Mouse (Mus musculus): ENCODE results near the gene Dnah1. TPM values are rescaled to one million over a fixed set of nuclear protein-coding genes. Genes with fewer than 3 reads are reported as not detected.

The Dnah1 gene
- polyA plus RNA-seq, 1 experiment from 2014 or later, result 9.1 TPM

GRCm38 (mm10) chr14:31337947-31338346 lies 14.3 kb upstream of the Dnah1 start:
- Histone ChIP-seq H3K4me2 (ENCODE audit: low read depth, severe bottlenecking) (peak overlapping the region; percentile 54; the same call in 1 of the 2 replicates), H3K27ac (replicated peaks; ENCODE audit: low read depth, low read length) (no peak overlapping the region), H3K4me1 (ENCODE audit: control insufficient read depth, insufficient read depth, low read length) (0 out of 2 replicates have a peak, but pooled peaks cover 3% of the 10 kb centered on the region), H3K27me3 (ENCODE audit: control insufficient read depth, insufficient read depth, low read length) (no peaks in the 10 kb centered on the region), H3K9me3 (ENCODE audit: control insufficient read depth, low read length) (no peaks in the 10 kb centered on the region), H3K36me3 (ENCODE audit: control insufficient read depth, insufficient read depth, low read length) (no peaks in the 10 kb centered on the region), H3K9ac (ENCODE audit: low read length) (no peak overlapping the region), H3K4me3 (ENCODE audit: low read depth, low read length) (0 out of 2 replicates have a peak overlapping the region, but pooled peaks have one; percentile 77)
- ATAC-seq (ENCODE audit: insufficient number of reproducible peaks, low FRiP score, low TSS enrichment, low read depth) (no peak), DNase-seq (ENCODE audit: low spot score) (no peak)

GRCm38 (mm10) chr14:31337406-31337805 lies 13.7 kb upstream of the Dnah1 start:
- Histone ChIP-seq H3K9ac (ENCODE audit: low read length) (no peak overlapping the region), H3K4me2 (ENCODE audit: low read depth, severe bottlenecking) (peak overlapping the region; percentile 54), H3K4me3 (ENCODE audit: low read depth, low read length) (peak overlapping the region; percentile 77), H3K4me1 (ENCODE audit: control insufficient read depth, insufficient read depth, low read length) (0 out of 2 replicates have a peak, but pooled peaks cover 3% of the 10 kb centered on the region), H3K27ac (replicated peaks; ENCODE audit: low read depth, low read length) (no peak overlapping the region; the same call in 1 of the 2 replicates), H3K27me3 (ENCODE audit: control insufficient read depth, insufficient read depth, low read length) (no peaks in the 10 kb centered on the region), H3K36me3 (ENCODE audit: control insufficient read depth, insufficient read depth, low read length) (no peaks in the 10 kb centered on the region), H3K9me3 (ENCODE audit: control insufficient read depth, low read length) (no peaks in the 10 kb centered on the region)
- ATAC-seq (ENCODE audit: insufficient number of reproducible peaks, low FRiP score, low TSS enrichment, low read depth), result no peak
- WGBS, result 48% methylated on average over 7 of the region's 7 CpGs
- no peak for DNase-seq (ENCODE audit: low spot score)

GRCm38 (mm10) chr14:31336369-31337155 lies 12.9 kb upstream of the Dnah1 start, which contains the start of gene Capn7:
TSS of gene Capn7 (plus strand) at chr14:31336638.
- peak; percentile 100 for DNase-seq (ENCODE audit: low spot score)
- no peaks in the 10 kb centered on the region for H3K36me3 ChIP-seq (ENCODE audit: control insufficient read depth, insufficient read depth, low read length)
- H3K9me3 ChIP-seq (ENCODE audit: control insufficient read depth, low read length), result no peaks in the 10 kb centered on the region
- H3K9ac ChIP-seq (ENCODE audit: low read length), result peak within 1 kb of the TSS; percentile 90
- H3K27ac ChIP-seq (replicated peaks; ENCODE audit: low read depth, low read length), result peak within 1 kb of the TSS; percentile 86
- WGBS, result under 1% methylated on average over 69 of the region's 78 CpGs
- ATAC-seq (ENCODE audit: insufficient number of reproducible peaks, low FRiP score, low TSS enrichment, low read depth), result peak; percentile 95
- H3K27me3 ChIP-seq (ENCODE audit: control insufficient read depth, insufficient read depth, low read length), result no peaks in the 10 kb centered on the region
- H3K4me2 ChIP-seq (ENCODE audit: low read depth, severe bottlenecking), result peak within 1 kb of the TSS; percentile 54
- 0 out of 2 replicates have a peak, but pooled peaks cover 3% of the 10 kb centered on the region for H3K4me1 ChIP-seq (ENCODE audit: control insufficient read depth, insufficient read depth, low read length)
- H3K4me3 ChIP-seq (ENCODE audit: low read depth, low read length), result peak within 1 kb of the TSS; percentile 77

DNA sequence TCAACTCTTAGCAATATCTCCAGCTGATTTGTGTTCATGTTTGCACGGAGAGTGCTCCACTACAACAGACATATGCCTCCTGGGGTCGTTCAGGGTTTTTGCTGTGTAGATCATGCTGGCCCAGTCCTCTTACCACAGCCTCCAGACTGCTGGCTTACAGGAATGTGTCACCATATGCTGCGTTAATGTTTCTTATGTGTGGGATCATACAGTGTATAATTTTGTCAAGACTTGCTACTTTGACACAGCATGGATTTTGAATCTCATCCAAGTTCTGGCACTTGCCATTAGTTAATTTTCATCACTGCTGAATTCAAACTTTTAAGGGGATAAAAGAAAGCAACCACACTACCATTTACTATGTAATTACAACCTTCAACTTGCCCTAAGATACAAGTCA lies 12.1 kb upstream of the Dnah1 start:
- no peaks in the 10 kb centered on the region for H3K9me3 ChIP-seq (ENCODE audit: control insufficient read depth, low read length)
- H3K4me1 ChIP-seq (ENCODE audit: control insufficient read depth, insufficient read depth, low read length), result 0 out of 2 replicates have a peak, but pooled peaks cover 3% of the 10 kb centered on the region
- DNase-seq (ENCODE audit: low spot score) (no peak), ATAC-seq (ENCODE audit: insufficient number of reproducible peaks, low FRiP score, low TSS enrichment, low read depth) (no peak)
- WGBS, result 61% methylated on average over 3 of the region's 3 CpGs
- no peak overlapping the region for H3K27ac ChIP-seq (replicated peaks; ENCODE audit: low read depth, low read length)
- no peaks in the 10 kb centered on the region for H3K36me3 ChIP-seq (ENCODE audit: control insufficient read depth, insufficient read depth, low read length)
- peak overlapping the region; percentile 54 for H3K4me2 ChIP-seq (ENCODE audit: low read depth, severe bottlenecking)
- H3K27me3 ChIP-seq (ENCODE audit: control insufficient read depth, insufficient read depth, low read length), result no peaks in the 10 kb centered on the region
- H3K9ac ChIP-seq (ENCODE audit: low read length), result no peak overlapping the region
- peak overlapping the region; percentile 77 for H3K4me3 ChIP-seq (ENCODE audit: low read depth, low read length)

DNA sequence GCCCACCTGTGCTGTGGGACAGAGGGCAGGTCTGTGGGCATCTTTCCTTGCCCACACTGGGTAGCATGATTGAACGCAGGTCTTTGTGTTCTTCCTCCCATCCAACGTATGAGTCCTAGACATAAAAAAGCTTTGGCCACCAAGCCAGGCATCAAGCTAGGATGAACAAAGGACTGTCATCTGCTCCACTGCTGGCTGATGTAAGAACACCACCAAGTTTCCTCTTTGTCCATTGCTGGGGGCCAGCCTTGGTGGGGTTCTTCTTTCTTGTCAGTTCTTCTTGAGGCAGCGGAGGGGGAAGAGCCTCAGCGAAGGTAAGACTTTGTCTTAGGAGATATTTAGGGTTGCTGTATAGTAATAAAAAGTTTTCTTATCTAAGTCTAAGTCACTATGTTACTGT lies 7.3 kb upstream of the Dnah1 start:
- ATAC-seq (ENCODE audit: insufficient number of reproducible peaks, low FRiP score, low TSS enrichment, low read depth) (no peak), DNase-seq (ENCODE audit: low spot score) (no peak)
- Histone ChIP-seq H3K4me1 (ENCODE audit: control insufficient read depth, insufficient read depth, low read length) (no peaks in the 10 kb centered on the region), H3K9me3 (ENCODE audit: control insufficient read depth, low read length) (no peaks in the 10 kb centered on the region), H3K27me3 (ENCODE audit: control insufficient read depth, insufficient read depth, low read length) (no peaks in the 10 kb centered on the region), H3K4me3 (ENCODE audit: low read depth, low read length) (no peak overlapping the region), H3K36me3 (ENCODE audit: control insufficient read depth, insufficient read depth, low read length) (no peaks in the 10 kb centered on the region), H3K27ac (replicated peaks; ENCODE audit: low read depth, low read length) (no peak overlapping the region), H3K4me2 (ENCODE audit: low read depth, severe bottlenecking) (no peak overlapping the region), H3K9ac (ENCODE audit: low read length) (no peak overlapping the region)
- WGBS, result 73% methylated on average over 4 of the region's 4 CpGs

DNA sequence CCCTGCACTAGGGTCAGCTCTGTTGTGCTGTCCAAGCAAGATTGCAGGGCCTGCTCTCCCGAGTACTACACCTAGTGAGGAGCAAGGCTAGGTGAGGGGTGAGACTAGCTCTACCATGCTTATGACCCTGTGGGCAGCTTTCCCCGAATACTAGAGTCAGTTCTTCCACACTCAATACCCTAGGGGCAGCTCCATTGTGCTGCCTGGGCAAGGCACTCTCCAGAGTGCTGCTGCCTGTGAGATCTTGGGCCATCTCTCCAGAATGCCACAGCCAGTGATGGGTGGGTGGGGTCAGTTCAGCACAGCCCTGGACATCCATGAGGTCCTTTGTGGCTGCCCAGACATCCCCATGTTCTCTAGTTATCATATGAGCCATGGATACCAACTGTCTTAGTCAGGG lies 6.0 kb upstream of the Dnah1 start:
- Histone ChIP-seq H3K4me1 (ENCODE audit: control insufficient read depth, insufficient read depth, low read length) (no peaks in the 10 kb centered on the region), H3K27ac (replicated peaks; ENCODE audit: low read depth, low read length) (no peak overlapping the region), H3K27me3 (ENCODE audit: control insufficient read depth, insufficient read depth, low read length) (no peaks in the 10 kb centered on the region), H3K36me3 (ENCODE audit: control insufficient read depth, insufficient read depth, low read length) (no peaks in the 10 kb centered on the region), H3K9me3 (ENCODE audit: control insufficient read depth, low read length) (no peaks in the 10 kb centered on the region), H3K4me3 (ENCODE audit: low read depth, low read length) (no peak overlapping the region), H3K4me2 (ENCODE audit: low read depth, severe bottlenecking) (no peak overlapping the region), H3K9ac (ENCODE audit: low read length) (no peak overlapping the region)
- DNase-seq (ENCODE audit: low spot score), result no peak
- no peak for ATAC-seq (ENCODE audit: insufficient number of reproducible peaks, low FRiP score, low TSS enrichment, low read depth)
- WGBS, result 57% methylated on average over 2 of the region's 2 CpGs

- H3K4me1 ChIP-seq (ENCODE audit: control insufficient read depth, insufficient read depth, low read length), result no peaks in the 10 kb centered on the region
- ATAC-seq (ENCODE audit: insufficient number of reproducible peaks, low FRiP score, low TSS enrichment, low read depth) (no peak), DNase-seq (ENCODE audit: low spot score) (no peak)
- no peaks in the 10 kb centered on the region for H3K36me3 ChIP-seq (ENCODE audit: control insufficient read depth, insufficient read depth, low read length)
- no peaks in the 10 kb centered on the region for H3K9me3 ChIP-seq (ENCODE audit: control insufficient read depth, low read length)
- no peak overlapping the region for H3K4me3 ChIP-seq (ENCODE audit: low read depth, low read length)
- 77% methylated on average over 4 of the region's 4 CpGs for WGBS
- no peak overlapping the region for H3K4me2 ChIP-seq (ENCODE audit: low read depth, severe bottlenecking)
- no peaks in the 10 kb centered on the region for H3K27me3 ChIP-seq (ENCODE audit: control insufficient read depth, insufficient read depth, low read length)
- no peak overlapping the region for H3K27ac ChIP-seq (replicated peaks; ENCODE audit: low read depth, low read length)
- H3K9ac ChIP-seq (ENCODE audit: low read length), result no peak overlapping the region
Measured at GRCm38 (mm10) chr14:31327681-31328080, 4.0 kb upstream of the Dnah1 start.

DNA sequence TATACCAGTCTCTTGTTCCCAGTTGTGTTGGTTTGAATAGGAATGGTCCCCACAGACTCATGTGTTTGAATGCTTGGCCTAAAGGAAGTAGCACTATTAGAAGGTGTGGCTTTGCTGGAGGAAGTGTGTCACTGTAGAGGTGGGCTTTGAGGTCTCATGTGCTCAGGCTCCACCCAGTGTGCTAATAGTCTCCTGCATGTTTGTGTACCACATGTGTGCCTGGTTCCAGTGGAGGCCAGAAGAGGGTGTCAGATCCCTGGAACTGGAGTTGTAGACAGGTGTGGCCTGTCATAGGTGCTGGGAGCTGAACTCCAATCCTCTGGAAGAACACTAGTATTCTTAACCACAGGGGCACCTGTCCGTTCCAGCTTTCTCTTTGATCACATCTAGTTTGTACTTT lies 3.5 kb upstream of the Dnah1 start:
- H3K9me3 ChIP-seq (ENCODE audit: control insufficient read depth, low read length), result no peaks in the 10 kb centered on the region
- H3K4me1 ChIP-seq (ENCODE audit: control insufficient read depth, insufficient read depth, low read length), result no peaks in the 10 kb centered on the region
- H3K36me3 ChIP-seq (ENCODE audit: control insufficient read depth, insufficient read depth, low read length), result no peaks in the 10 kb centered on the region
- 91% methylated on average over 1 of the region's 1 CpGs for WGBS
- H3K27me3 ChIP-seq (ENCODE audit: control insufficient read depth, insufficient read depth, low read length), result no peaks in the 10 kb centered on the region
- DNase-seq (ENCODE audit: low spot score), result no peak
- ATAC-seq (ENCODE audit: insufficient number of reproducible peaks, low FRiP score, low TSS enrichment, low read depth), result no peak
- H3K4me3 ChIP-seq (ENCODE audit: low read depth, low read length), result no peak overlapping the region
- H3K9ac ChIP-seq (ENCODE audit: low read length), result no peak overlapping the region
- no peak overlapping the region for H3K4me2 ChIP-seq (ENCODE audit: low read depth, severe bottlenecking)
- no peak overlapping the region for H3K27ac ChIP-seq (replicated peaks; ENCODE audit: low read depth, low read length)

Measured in limb, embryonic 11.5 days (tissue).